Mouse (Mus musculus): ENCODE data around the gene Ovol1. TPM values are rescaled to one million over a fixed set of nuclear protein-coding genes. Genes with fewer than 3 reads are reported as not detected.

Ovol1 gene
- polyA plus RNA-seq, 1 experiment from 2014 or later: 0.16 TPM

DNA sequence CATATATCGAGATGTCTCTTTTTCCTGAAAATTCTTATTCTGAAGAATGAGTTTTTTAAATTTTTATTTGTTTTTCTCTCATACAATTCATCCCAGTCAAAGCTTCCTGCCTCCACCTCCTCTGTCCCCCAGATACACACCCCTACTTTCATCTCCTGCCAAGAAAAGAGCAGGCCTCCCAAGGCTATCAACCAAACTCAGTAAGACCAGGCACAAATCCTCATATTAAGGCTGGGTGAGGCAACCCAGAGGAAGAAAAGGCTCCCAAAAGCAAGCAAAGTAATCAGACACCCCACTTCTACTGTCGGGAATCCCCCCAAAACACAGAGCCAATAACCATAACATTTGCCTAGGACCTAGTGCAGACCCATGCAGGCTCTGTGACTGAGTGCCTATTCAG is 21.5 kb upstream of the Ovol1 start:
- WGBS: 78% methylated on average over 2 of the region's 2 CpGs
- H3K36me3 ChIP-seq: no peaks in the 10 kb centered on the region

GRCm38 (mm10) chr19:5580776-5581175 is 20.3 kb upstream of the Ovol1 start:
- no peak for DNase-seq (ENCODE audit: low spot score)
- 90% methylated on average over 6 of the region's 6 CpGs for WGBS
- no peak overlapping the region for H3K27ac ChIP-seq (replicated peaks)

More for the DNA sequence above, 21.5 kb upstream of the Ovol1 start:
- H3K27me3 ChIP-seq (ENCODE audit: low read depth, poor library complexity, severe bottlenecking): no peaks in the 10 kb centered on the region
- H3K4me1 ChIP-seq: peaks cover 3% of the 10 kb centered on the region; the same call in 1 of the 2 replicates
- no peak overlapping the region for H3K27ac ChIP-seq (replicated peaks)
- no peak overlapping the region for H3K4me3 ChIP-seq
- H3K9me3 ChIP-seq (replicated peaks): no peaks in the 10 kb centered on the region
- no peak for DNase-seq (ENCODE audit: low spot score)

GRCm38 (mm10) chr19:5579971-5580370 is 19.5 kb upstream of the Ovol1 start:
- H3K4me3 ChIP-seq: no peak overlapping the region
- H3K4me1 ChIP-seq: no peaks in the 10 kb centered on the region
- no peaks in the 10 kb centered on the region for H3K36me3 ChIP-seq
- H3K27ac ChIP-seq (replicated peaks): no peak overlapping the region
- WGBS: 76% methylated on average over 4 of the region's 4 CpGs
- no peak for DNase-seq (ENCODE audit: low spot score)
- H3K9me3 ChIP-seq (replicated peaks): no peaks in the 10 kb centered on the region
- H3K27me3 ChIP-seq (ENCODE audit: low read depth, poor library complexity, severe bottlenecking): no peaks in the 10 kb centered on the region

More at GRCm38 (mm10) chr19:5580776-5581175, 20.3 kb upstream of the Ovol1 start:
- Histone ChIP-seq H3K9me3 (replicated peaks) (no peaks in the 10 kb centered on the region), H3K36me3 (no peaks in the 10 kb centered on the region), H3K4me1 (peaks cover 3% of the 10 kb centered on the region; the same call in 1 of the 2 replicates), H3K4me3 (no peak overlapping the region), H3K27me3 (ENCODE audit: low read depth, poor library complexity, severe bottlenecking) (no peaks in the 10 kb centered on the region)

- Histone ChIP-seq H3K9me3 (replicated peaks) (no peaks in the 10 kb centered on the region), H3K36me3 (0 out of 2 replicates have a peak, but pooled peaks cover under 1% of the 10 kb centered on the region), H3K4me1 (no peaks in the 10 kb centered on the region), H3K27me3 (ENCODE audit: low read depth, poor library complexity, severe bottlenecking) (0 out of 2 replicates have a peak, but pooled peaks cover 2% of the 10 kb centered on the region), H3K4me3 (no peak overlapping the region), H3K27ac (replicated peaks) (no peak overlapping the region)
- no peak for DNase-seq (ENCODE audit: low spot score)
- WGBS: 97% methylated on average over 1 of the region's 1 CpGs
Observed at GRCm38 (mm10) chr19:5575336-5575735, 14.9 kb upstream of the Ovol1 start.

DNA sequence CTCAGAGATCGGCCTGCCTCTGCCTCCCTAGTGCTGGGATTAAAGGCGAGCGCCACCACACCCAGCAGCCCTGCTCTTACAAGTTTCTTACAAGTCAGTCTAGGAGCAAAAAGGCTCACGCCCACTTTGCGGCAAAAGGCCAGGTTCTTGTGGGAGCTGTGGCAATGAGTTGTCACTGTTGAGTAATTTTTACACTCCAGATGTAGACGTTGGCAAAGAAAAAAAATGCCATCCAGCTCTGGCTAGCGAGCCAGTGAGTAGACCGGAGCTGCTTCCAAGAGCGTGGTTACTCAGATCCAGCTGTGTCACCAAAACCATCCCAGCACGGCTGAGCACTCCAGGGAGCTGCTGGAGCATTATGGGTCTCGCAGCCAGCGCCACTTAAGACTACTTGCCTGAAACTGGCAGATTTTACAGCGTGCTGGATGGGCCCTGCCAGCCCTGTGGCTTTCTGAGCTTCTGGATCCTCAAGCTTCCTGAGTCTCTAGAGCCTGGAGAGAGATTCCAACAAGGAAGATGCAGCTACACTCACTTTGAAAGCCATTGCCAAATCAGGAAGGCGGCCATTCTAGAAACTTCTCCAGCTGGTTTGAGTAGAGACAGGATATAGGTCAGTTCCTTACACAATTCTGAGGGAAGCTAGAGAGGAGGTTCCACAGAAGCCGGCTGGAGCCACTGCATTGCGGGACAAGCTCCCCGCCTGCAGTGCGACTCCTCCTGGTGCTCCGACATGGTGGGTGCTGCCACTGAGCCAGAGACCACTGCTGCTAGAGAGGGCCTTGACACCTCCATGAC is 12.1 kb upstream of the Ovol1 start:
- 84% methylated on average over 19 of the region's 19 CpGs for WGBS
- DNase-seq (ENCODE audit: low spot score): no peak
- Histone ChIP-seq H3K9me3 (replicated peaks) (no peaks in the 10 kb centered on the region), H3K27me3 (ENCODE audit: low read depth, poor library complexity, severe bottlenecking) (peaks cover 16% of the 10 kb centered on the region), H3K4me1 (peaks cover 21% of the 10 kb centered on the region), H3K27ac (replicated peaks) (no peak overlapping the region), H3K4me3 (no peak overlapping the region), H3K36me3 (peaks cover 5% of the 10 kb centered on the region; the same call in 1 of the 2 replicates)

GRCm38 (mm10) chr19:5571831-5572230 is 11.4 kb upstream of the Ovol1 start:
- 80% methylated on average over 5 of the region's 5 CpGs for WGBS
- H3K36me3 ChIP-seq: peaks cover 5% of the 10 kb centered on the region; the same call in 1 of the 2 replicates
- H3K4me3 ChIP-seq: no peak overlapping the region
- DNase-seq (ENCODE audit: low spot score): no peak
- H3K4me1 ChIP-seq: peaks cover 28% of the 10 kb centered on the region
- no peak overlapping the region for H3K27ac ChIP-seq (replicated peaks)
- H3K9me3 ChIP-seq (replicated peaks): no peaks in the 10 kb centered on the region
- peaks cover 19% of the 10 kb centered on the region for H3K27me3 ChIP-seq (ENCODE audit: low read depth, poor library complexity, severe bottlenecking)

GRCm38 (mm10) chr19:5570353-5571246 is 10.2 kb upstream of the Ovol1 start:
- Histone ChIP-seq H3K27me3 (ENCODE audit: low read depth, poor library complexity, severe bottlenecking) (peaks cover 31% of the 10 kb centered on the region), H3K4me1 (peaks cover 34% of the 10 kb centered on the region), H3K36me3 (peaks cover 5% of the 10 kb centered on the region; the same call in 1 of the 2 replicates), H3K4me3 (no peak overlapping the region), H3K9me3 (replicated peaks) (no peaks in the 10 kb centered on the region), H3K27ac (replicated peaks) (no peak overlapping the region)
- 88% methylated on average over 32 of the region's 32 CpGs for WGBS
- DNase-seq (ENCODE audit: low spot score): no peak

- H3K9me3 ChIP-seq (replicated peaks): no peaks in the 10 kb centered on the region
- peaks cover 34% of the 10 kb centered on the region for H3K4me1 ChIP-seq
- no peak for DNase-seq (ENCODE audit: low spot score)
- H3K27me3 ChIP-seq (ENCODE audit: low read depth, poor library complexity, severe bottlenecking): peaks cover 42% of the 10 kb centered on the region
- 88% methylated on average over 10 of the region's 10 CpGs for WGBS
- 0 out of 2 replicates have a peak overlapping the region, but pooled peaks have one; percentile 90 for H3K27ac ChIP-seq (replicated peaks)
- peak overlapping the region; percentile 85 for H3K4me3 ChIP-seq
- peaks cover 5% of the 10 kb centered on the region; the same call in 1 of the 2 replicates for H3K36me3 ChIP-seq
Observed at GRCm38 (mm10) chr19:5569521-5569920, 9.1 kb upstream of the Ovol1 start.

GRCm38 (mm10) chr19:5568470-5569140 is 8.2 kb upstream of the Ovol1 start:
- Histone ChIP-seq H3K4me3 (peak overlapping the region; percentile 85), H3K27me3 (ENCODE audit: low read depth, poor library complexity, severe bottlenecking) (peaks cover 51% of the 10 kb centered on the region), H3K36me3 (peaks cover 5% of the 10 kb centered on the region; the same call in 1 of the 2 replicates), H3K27ac (replicated peaks) (peak overlapping the region; percentile 90), H3K4me1 (peaks cover 34% of the 10 kb centered on the region), H3K9me3 (replicated peaks) (no peaks in the 10 kb centered on the region)
- WGBS: 9% methylated on average over 27 of the region's 27 CpGs
- DNase-seq (ENCODE audit: low spot score): peak; percentile 87

GRCm38 (mm10) chr19:5567534-5568469 is 7.4 kb upstream of the Ovol1 start, which contains the start of gene Ap5b1:
Gene Ap5b1, plus strand, starts transcription at chr19:5568025.
- Histone ChIP-seq H3K27ac (replicated peaks) (peak within 1 kb of the TSS; percentile 90), H3K9me3 (replicated peaks) (no peaks in the 10 kb centered on the region), H3K4me1 (peaks cover 34% of the 10 kb centered on the region), H3K27me3 (ENCODE audit: low read depth, poor library complexity, severe bottlenecking) (peaks cover 59% of the 10 kb centered on the region), H3K36me3 (peaks cover 5% of the 10 kb centered on the region; the same call in 1 of the 2 replicates), H3K4me3 (peak within 1 kb of the TSS; percentile 85)
- DNase-seq (ENCODE audit: low spot score): peak; percentile 93
- WGBS: under 1% methylated on average over 102 of the region's 102 CpGs

GRCm38 (mm10) chr19:5567180-5567533 is 6.7 kb upstream of the Ovol1 start:
- H3K4me3 ChIP-seq: peak overlapping the region; percentile 85
- H3K27me3 ChIP-seq (ENCODE audit: low read depth, poor library complexity, severe bottlenecking): peaks cover 66% of the 10 kb centered on the region
- DNase-seq (ENCODE audit: low spot score): no peak
- peak overlapping the region; percentile 90 for H3K27ac ChIP-seq (replicated peaks)
- peaks cover 34% of the 10 kb centered on the region for H3K4me1 ChIP-seq
- peaks cover 5% of the 10 kb centered on the region; the same call in 1 of the 2 replicates for H3K36me3 ChIP-seq
- 2% methylated on average over 26 of the region's 26 CpGs for WGBS
- H3K9me3 ChIP-seq (replicated peaks): no peaks in the 10 kb centered on the region

Measured in midbrain, embryonic 10.5 days (tissue).